Mouse (Mus musculus) embryonic facial prominence, embryonic 12.5 days (tissue): ENCODE data around the gene Tle1. TPM values are rescaled to one million over a fixed set of nuclear protein-coding genes. Genes with fewer than 3 reads are reported as not detected.

Experiments used
- ATAC-seq: fragments of 200-750 bp; cut with Nextera tagmentation; 2 replicates; pipeline ENCODE4 v1.8.0; 2017; ENCODE audit not compliant: insufficient number of reproducible peaks, insufficient read depth, low FRiP score, low TSS enrichment
- H3K27ac ChIP-seq: fragments of 300-500 bp; sonication (generic); 2 replicates; pipeline ENCODE4 v1.5.1; 2016; ENCODE audit warnings: mild to moderate bottlenecking
- H3K27me3 ChIP-seq: fragments of 300-500 bp; sonication (generic); 2 replicates; pipeline ENCODE4 v1.6.1; 2016; ENCODE audit warnings: mild to moderate bottlenecking, moderate library complexity
- H3K36me3 ChIP-seq: fragments of 300-500 bp; sonication (generic); 2 replicates; pipeline ENCODE4 v1.6.1; 2016; ENCODE audit warnings: mild to moderate bottlenecking
- H3K4me1 ChIP-seq: fragments of 300-500 bp; sonication (generic); 2 replicates; pipeline ENCODE4 v1.6.1; 2016
- H3K4me2 ChIP-seq: fragments of 300-500 bp; sonication (generic); replicated peaks from 2 replicates; pipeline ENCODE4 v1.6.1; 2016; ENCODE audit warnings: mild to moderate bottlenecking, moderate library complexity
- H3K4me3 ChIP-seq: fragments of 300-500 bp; sonication (generic); 2 replicates; pipeline ENCODE4 v1.5.1; 2016; ENCODE audit warnings: mild to moderate bottlenecking
- H3K9ac ChIP-seq: fragments of 300-500 bp; sonication (generic); 2 replicates; pipeline ENCODE4 v1.6.1; 2016; ENCODE audit warnings: mild to moderate bottlenecking, moderate library complexity
- H3K9me3 ChIP-seq: fragments of 300-500 bp; sonication (generic); 2 replicates; pipeline ENCODE4 v1.6.1; 2016; ENCODE audit warnings: mild to moderate bottlenecking, moderate library complexity
- WGBS: fragments of 180-500 bp; shearing (Covaris S2); methylation state at CpG from one replicate; pipeline ENCODE4 v1.1.7; 2016; 5-methylcytosine and 5-hydroxymethylcytosine counted together
- polyA plus RNA-seq: library from polyadenylated mRNA; unstranded; fragments of >200 nt; fragmentation: Nextera tagmentation; extraction: Ambion mirVana; gene quantifications from 2 replicates; pipeline ENCODE4 v1.2.1, GENCODE M21; 2016

Gene Tle1
- polyA plus RNA-seq, 1 experiment from 2014 or later, result 58.1 TPM

DNA sequence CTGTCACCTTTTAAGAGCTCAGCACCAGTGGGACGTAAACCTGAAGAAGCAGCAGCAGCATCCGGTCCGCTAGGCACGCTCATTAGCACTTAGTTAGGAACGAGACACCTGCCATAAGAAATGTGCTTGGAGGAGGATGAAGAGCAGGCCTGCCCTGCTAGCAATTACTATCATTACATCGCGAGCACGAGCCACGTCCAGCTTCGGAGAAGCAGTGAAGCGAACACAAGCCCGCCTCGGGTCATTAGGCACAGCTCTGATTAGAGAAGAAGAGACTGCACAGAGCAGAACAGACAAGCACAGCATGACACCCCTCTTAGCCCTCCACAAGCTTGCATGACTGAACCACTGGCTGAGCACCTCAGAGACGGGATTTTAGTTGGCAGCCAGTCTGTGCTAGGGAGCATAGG is 40.6 kb downstream of the Tle1 start:
- 46% methylated on average over 14 of the region's 14 CpGs for WGBS
- H3K36me3 ChIP-seq, result peaks cover 18% of the 10 kb centered on the region
- H3K4me2 ChIP-seq, result no peak overlapping the region
- H3K4me1 ChIP-seq, result no peaks in the 10 kb centered on the region
- H3K27ac ChIP-seq, result no peak overlapping the region
- H3K9me3 ChIP-seq, result no peaks in the 10 kb centered on the region
- no peak overlapping the region for H3K4me3 ChIP-seq
- no peak overlapping the region for H3K9ac ChIP-seq
- H3K27me3 ChIP-seq, result no peaks in the 10 kb centered on the region
- ATAC-seq, result peak; percentile 80

DNA sequence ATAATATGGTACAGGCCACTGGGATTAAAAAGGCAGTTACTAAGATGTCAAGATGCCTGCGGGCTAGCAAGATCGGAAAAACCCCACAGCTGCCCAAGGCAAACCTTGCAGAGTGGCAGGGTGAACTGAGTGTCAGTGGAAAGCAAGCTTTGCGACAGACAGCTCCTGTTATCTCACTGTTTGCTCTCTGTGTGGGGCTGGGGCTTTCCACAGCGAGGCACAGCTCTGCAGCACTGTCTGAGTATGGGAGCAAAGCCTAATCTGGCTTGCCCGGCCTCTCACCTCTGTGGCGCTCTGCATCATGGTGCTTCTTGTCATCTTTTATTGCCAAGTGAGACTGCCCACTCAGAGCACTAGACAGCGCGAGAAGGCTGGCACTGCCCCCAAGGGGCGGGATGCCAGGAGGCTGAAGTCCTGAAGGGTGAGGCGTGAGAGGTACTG is 42.8 kb downstream of the Tle1 start:
- no peak overlapping the region for H3K4me3 ChIP-seq
- 0 out of 2 replicates have a peak, but pooled peaks have one; percentile 58 for ATAC-seq
- no peak overlapping the region for H3K4me2 ChIP-seq
- no peaks in the 10 kb centered on the region for H3K4me1 ChIP-seq
- H3K9me3 ChIP-seq, result no peaks in the 10 kb centered on the region
- no peak overlapping the region for H3K9ac ChIP-seq
- no peak overlapping the region for H3K27ac ChIP-seq
- WGBS, result 73% methylated on average over 10 of the region's 10 CpGs
- no peaks in the 10 kb centered on the region for H3K27me3 ChIP-seq
- H3K36me3 ChIP-seq, result peaks cover 7% of the 10 kb centered on the region

DNA sequence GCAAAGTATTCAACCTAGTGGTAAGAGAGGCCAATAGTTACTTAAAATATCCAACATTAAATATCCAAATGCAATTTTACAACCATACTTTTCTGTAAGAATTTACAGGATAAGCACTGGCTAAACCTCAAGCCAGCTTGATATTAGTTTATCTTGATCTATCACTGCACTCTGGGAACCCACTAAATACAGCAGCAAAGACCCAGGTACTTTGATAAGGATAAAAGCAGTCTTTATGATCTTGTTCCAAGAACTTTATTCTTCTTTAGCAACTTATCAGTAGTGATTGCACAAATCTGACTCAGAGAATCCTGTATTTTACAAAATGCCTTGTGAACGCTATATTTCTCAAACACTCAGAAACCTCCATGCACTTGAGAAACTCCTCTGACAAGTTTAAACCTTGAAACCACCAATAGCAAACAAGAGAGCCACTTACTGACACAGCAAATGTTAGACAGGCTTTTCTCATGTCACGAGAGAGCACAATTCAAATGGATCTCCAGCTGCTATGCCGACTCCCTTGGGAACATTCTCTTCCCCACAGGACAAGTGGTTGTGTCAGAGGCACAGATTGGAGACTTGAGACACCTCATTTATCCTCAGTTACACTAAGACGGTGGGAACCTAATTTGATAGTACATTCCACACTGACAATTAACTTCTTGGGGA is 50.1 kb downstream of the Tle1 start:
- H3K27me3 ChIP-seq, result no peaks in the 10 kb centered on the region
- no peaks in the 10 kb centered on the region for H3K9me3 ChIP-seq
- H3K27ac ChIP-seq, result no peak overlapping the region
- 52% methylated on average over 4 of the region's 4 CpGs for WGBS
- no peak overlapping the region for H3K4me2 ChIP-seq
- peaks cover 10% of the 10 kb centered on the region for H3K36me3 ChIP-seq
- no peak for ATAC-seq
- no peaks in the 10 kb centered on the region for H3K4me1 ChIP-seq
- H3K4me3 ChIP-seq, result no peak overlapping the region
- no peak overlapping the region for H3K9ac ChIP-seq

DNA sequence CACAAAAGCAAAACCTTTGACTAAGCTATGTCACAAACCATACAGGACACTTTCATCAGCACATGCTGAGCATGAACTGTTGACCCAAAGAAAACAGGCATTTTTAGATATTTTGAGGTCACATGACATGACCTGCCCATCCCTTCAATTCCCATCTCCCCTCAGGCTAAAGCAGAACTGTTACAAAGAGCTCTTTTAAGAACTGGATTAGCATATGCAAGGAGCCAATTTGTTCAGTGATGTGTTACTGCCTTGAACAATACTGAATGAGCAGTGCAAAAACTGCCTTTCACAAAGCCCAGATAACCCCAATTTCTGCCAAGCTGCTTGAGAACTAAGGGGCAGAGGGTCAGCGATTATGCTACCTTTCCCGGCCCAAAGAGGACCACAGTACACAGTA is 54.7 kb downstream of the Tle1 start:
- ATAC-seq, result no peak
- Histone ChIP-seq H3K4me3 (no peak overlapping the region), H3K27ac (no peak overlapping the region), H3K9ac (no peak overlapping the region), H3K9me3 (no peaks in the 10 kb centered on the region), H3K27me3 (no peaks in the 10 kb centered on the region), H3K36me3 (peaks cover 18% of the 10 kb centered on the region), H3K4me2 (no peak overlapping the region), H3K4me1 (no peaks in the 10 kb centered on the region)
- 16% methylated on average over 2 of the region's 2 CpGs for WGBS

DNA sequence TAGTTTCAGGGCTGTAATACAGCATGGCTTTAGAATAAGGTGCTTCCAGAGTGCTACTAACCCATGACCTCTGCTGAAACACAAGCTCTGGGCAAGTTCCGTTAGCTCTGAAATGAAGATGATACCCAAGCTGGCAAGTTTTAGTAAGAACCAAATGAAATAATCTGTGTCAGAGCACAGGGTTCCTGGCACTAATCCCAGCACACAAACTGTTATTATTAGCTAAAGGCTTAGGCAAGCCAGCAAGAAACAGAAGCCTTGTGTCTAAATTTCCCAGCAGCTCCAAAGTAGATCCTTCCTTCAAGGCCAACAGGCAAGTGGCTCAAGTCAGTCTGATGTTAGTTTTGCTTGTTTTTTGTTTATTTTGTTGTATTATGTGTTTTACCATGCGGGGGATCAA is 56.2 kb downstream of the Tle1 start:
- Histone ChIP-seq H3K4me3 (no peak overlapping the region), H3K4me2 (no peak overlapping the region), H3K9me3 (no peaks in the 10 kb centered on the region), H3K27me3 (no peaks in the 10 kb centered on the region), H3K36me3 (peaks cover 33% of the 10 kb centered on the region), H3K4me1 (no peaks in the 10 kb centered on the region), H3K27ac (no peak overlapping the region), H3K9ac (no peak overlapping the region)
- 75% methylated on average over 2 of the region's 2 CpGs for WGBS
- no peak for ATAC-seq

DNA sequence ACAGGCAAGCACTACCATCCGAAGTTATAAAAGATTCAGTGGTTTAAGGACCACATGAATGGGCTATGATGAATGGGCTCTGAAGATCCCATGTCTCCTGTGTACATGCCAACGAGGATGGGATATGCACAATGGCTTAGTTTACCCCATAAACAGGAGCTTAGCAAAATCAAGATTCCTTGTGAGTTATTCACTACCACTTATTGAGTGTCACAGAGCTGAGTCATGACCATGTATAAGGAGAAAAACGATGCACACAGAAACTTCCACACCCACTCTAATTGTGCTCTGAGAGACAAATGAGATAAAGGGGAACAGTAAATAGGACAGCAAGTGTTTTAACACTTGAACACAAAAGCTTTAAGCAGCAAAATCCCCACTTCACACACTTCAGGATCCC is 60.0 kb downstream of the Tle1 start:
- Histone ChIP-seq H3K4me1 (no peaks in the 10 kb centered on the region), H3K27me3 (no peaks in the 10 kb centered on the region), H3K4me2 (no peak overlapping the region), H3K9me3 (no peaks in the 10 kb centered on the region), H3K27ac (no peak overlapping the region), H3K9ac (no peak overlapping the region), H3K4me3 (no peak overlapping the region), H3K36me3 (peaks cover 59% of the 10 kb centered on the region)
- WGBS, result 88% methylated on average over 3 of the region's 3 CpGs
- no peak for ATAC-seq

DNA sequence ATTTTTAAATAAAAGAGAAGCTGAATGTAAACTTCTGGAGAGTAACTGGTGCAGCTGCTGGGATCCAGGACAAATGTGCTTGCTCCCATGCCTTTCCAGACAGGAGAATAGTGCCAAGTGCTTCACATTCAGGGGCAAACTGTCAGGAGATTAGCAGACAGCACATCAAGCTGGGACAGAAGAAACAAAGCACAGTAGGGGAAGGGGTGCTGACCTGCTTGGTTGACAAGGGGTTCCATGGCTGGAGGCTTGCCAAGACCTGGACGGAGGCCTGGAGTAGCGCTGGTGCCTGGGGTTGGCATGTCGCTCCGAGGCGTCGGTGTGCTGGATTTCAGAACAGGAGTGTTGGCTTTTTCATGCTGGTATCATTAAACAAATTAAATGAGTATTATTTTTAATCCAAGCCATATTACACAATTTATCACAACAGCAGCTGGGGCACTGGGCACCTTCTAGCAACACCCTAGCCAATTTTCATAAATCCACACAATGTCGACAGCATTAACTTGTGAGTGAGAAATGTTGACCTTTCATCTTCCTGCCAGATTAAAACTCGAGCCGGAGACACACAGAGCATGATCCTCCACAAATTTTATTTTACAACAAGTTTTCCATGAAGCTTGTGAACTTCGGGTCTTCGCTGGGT is 61.1 kb downstream of the Tle1 start:
- Histone ChIP-seq H3K4me3 (no peak overlapping the region), H3K27me3 (no peaks in the 10 kb centered on the region), H3K4me2 (no peak overlapping the region), H3K36me3 (peaks cover 60% of the 10 kb centered on the region), H3K9ac (no peak overlapping the region), H3K27ac (no peak overlapping the region), H3K9me3 (no peaks in the 10 kb centered on the region), H3K4me1 (no peaks in the 10 kb centered on the region)
- 87% methylated on average over 11 of the region's 11 CpGs for WGBS
- ATAC-seq, result no peak

DNA sequence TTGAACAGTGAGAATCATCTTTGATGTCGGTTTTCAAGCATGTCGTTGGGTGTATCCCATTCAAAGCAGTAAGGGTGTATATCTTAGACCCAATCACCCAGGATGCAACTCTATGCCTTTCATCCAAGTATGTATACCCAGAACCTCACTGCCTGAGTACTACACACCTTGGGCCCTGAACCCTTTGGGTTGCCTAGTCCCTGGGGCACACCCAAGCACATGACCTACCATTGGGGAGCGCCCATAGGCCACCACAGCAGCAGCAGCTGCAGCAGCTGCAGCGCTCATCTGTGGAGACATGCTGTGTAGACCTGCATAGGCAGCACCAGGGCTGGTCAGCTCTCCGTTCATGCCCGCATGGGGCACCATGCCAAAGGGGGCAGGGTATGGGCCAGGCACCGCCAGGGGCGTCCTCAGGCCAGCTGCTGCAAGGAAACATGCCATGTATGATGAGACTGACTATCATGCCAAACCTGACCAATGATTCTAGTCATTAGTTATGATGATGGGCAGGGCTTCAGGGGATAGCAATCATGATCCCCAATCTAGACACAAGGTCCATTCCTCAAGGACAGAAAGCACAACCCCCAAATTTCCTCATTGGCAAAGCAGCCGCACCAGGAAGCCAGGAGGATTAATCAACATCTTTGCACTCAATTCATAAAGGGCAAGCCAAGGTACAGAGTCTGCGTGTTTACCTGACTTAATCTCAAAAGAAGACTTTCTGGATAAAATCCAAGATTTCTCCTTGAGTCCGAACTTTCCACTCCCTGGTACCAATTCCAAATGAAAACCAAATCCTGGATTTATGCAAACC is 62.2 kb downstream of the Tle1 start:
- Histone ChIP-seq H3K27me3 (no peaks in the 10 kb centered on the region), H3K4me2 (no peak overlapping the region), H3K9ac (no peak overlapping the region), H3K9me3 (no peaks in the 10 kb centered on the region), H3K4me1 (no peaks in the 10 kb centered on the region), H3K27ac (no peak overlapping the region), H3K36me3 (peaks cover 63% of the 10 kb centered on the region), H3K4me3 (no peak overlapping the region)
- WGBS, result 94% methylated on average over 11 of the region's 11 CpGs
- ATAC-seq, result 0 out of 2 replicates have a peak, but pooled peaks have one; percentile 35

DNA sequence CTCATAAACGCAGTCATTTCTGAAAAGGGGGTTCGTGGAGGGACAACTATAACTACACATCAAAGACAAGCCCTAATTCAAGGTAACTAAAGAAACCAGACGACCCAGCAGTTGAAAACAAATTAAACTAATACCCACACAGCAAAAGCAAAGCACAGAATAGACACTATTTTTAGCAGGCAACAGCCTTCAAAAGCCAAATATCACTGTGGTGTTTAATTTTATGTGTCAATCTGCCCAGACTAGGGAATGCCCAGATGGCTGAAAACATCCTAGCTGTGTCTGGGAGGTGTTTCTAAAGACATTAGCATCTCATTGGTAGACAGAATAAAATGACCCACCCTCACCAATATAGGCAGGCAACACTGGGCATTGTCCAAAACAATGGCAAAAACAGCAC is 68.1 kb downstream of the Tle1 start:
- H3K9ac ChIP-seq, result no peak overlapping the region
- no peaks in the 10 kb centered on the region for H3K4me1 ChIP-seq
- 77% methylated on average over 3 of the region's 3 CpGs for WGBS
- H3K4me2 ChIP-seq, result no peak overlapping the region
- H3K27me3 ChIP-seq, result no peaks in the 10 kb centered on the region
- H3K27ac ChIP-seq, result no peak overlapping the region
- H3K9me3 ChIP-seq, result no peaks in the 10 kb centered on the region
- peaks cover 41% of the 10 kb centered on the region for H3K36me3 ChIP-seq
- ATAC-seq, result no peak
- no peak overlapping the region for H3K4me3 ChIP-seq

DNA sequence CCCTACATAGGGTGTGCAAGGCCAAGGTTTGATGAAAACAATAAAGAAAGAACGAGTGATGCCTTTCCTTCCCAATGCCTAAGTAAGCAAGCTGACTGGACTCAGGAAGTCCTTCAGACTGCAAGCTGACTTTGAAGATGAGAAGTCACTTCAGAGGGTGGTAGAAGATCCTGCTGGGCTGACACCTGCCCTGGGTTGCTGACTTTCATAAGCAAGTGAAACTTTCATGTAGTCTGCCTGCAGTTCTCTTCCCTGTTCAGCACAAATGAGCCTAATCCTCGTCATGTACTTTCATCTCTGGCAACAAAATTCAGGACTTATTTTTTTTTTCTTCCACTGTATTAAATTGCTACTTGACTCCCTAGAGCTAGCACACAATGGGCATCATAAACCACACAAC is 73.1 kb downstream of the Tle1 start:
- H3K36me3 ChIP-seq, result peaks cover 45% of the 10 kb centered on the region

DNA sequence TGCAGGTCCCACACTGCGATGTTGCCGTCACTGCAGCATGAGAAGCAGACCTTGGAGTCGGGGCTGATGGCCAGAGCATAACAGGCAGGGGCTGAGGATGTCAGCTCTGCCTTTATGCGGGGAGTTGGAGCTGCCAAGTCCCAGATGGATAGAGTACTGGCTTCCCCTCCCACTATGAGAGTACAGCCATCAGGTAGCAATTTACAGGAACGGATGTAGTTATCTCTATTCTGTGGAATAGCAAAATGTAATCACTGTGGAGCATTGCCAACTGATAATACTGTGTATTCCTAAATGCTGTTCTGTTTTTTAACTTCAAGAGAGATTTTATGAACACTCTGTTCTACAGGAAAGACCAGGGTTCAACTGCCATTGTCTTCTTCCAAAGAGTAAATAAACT is 75.9 kb downstream of the Tle1 start:
- H3K9me3 ChIP-seq, result no peaks in the 10 kb centered on the region
- H3K4me1 ChIP-seq, result no peaks in the 10 kb centered on the region
- no peak overlapping the region for H3K4me2 ChIP-seq
- no peak overlapping the region for H3K27ac ChIP-seq
- H3K4me3 ChIP-seq, result no peak overlapping the region
- 74% methylated on average over 5 of the region's 5 CpGs for WGBS
- H3K9ac ChIP-seq, result no peak overlapping the region
- H3K36me3 ChIP-seq, result peaks cover 55% of the 10 kb centered on the region
- ATAC-seq, result no peak
- H3K27me3 ChIP-seq, result no peaks in the 10 kb centered on the region

More for the DNA sequence above, 73.1 kb downstream of the Tle1 start:
- H3K27ac ChIP-seq, result no peak overlapping the region
- no peak overlapping the region for H3K9ac ChIP-seq
- no peak overlapping the region for H3K4me2 ChIP-seq
- 70% methylated on average over 2 of the region's 2 CpGs for WGBS
- no peak for ATAC-seq
- H3K9me3 ChIP-seq, result no peaks in the 10 kb centered on the region
- H3K4me1 ChIP-seq, result no peaks in the 10 kb centered on the region
- H3K27me3 ChIP-seq, result no peaks in the 10 kb centered on the region
- H3K4me3 ChIP-seq, result no peak overlapping the region

DNA sequence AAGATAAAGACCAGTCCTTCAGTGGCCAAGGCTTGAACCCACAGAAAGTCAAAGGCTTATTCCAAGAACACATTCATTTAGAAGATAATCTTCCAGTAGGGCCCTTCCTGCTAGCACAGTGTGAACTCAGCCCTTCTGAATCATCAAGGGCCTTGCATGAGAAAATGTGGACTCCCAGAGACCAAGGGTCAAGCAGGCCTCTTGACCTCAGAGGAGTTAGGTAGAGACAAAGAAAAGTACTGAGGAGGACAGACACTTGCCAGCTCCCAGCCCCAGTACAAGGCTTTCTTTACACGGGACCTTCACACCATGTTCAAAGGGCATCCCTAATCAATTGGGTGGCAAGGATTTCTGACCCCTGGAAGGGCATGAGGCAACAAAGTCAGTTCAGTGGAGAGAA is 77.9 kb downstream of the Tle1 start:
- Histone ChIP-seq H3K27me3 (no peaks in the 10 kb centered on the region), H3K4me1 (no peaks in the 10 kb centered on the region), H3K27ac (no peak overlapping the region), H3K9ac (no peak overlapping the region), H3K9me3 (no peaks in the 10 kb centered on the region), H3K4me2 (no peak overlapping the region), H3K4me3 (no peak overlapping the region), H3K36me3 (peaks cover 66% of the 10 kb centered on the region)
- ATAC-seq, result no peak
- WGBS, result 8% methylated on average over 1 of the region's 1 CpGs
